Mouse (Mus musculus): Measurements from ENCODE around the gene Psmb4. TPM values are rescaled to one million over a fixed set of nuclear protein-coding genes. Genes with fewer than 3 reads are reported as not detected.
"Not testable (repeated sequence)": the region's sequence is repeated elsewhere in the genome, so short reads cannot be mapped to it uniquely, and the experiment has no call there.

Psmb4 gene
- polyA plus RNA-seq (2014; fragmentation: Nextera tagmentation; extraction: Ambion mirVana) = 351 and 365 TPM in 2 replicates

- Histone ChIP-seq H3K9ac (ENCODE audit: low read depth, low read length) (peak within 1 kb of the TSS; percentile 89), H3K27me3 (replicated peaks; ENCODE audit: control insufficient read depth, insufficient read depth, low read length) (no peaks in the 10 kb centered on the region), H3K4me2 (ENCODE audit: low read depth, low read length) (peak within 1 kb of the TSS; percentile 85), H3K4me1 (ENCODE audit: control insufficient read depth, insufficient read depth, low read length) (peaks cover 13% of the 10 kb centered on the region), H3K4me3 (ENCODE audit: low read depth, low read length) (peak within 1 kb of the TSS; percentile 88), H3K27ac (replicated peaks; ENCODE audit: low read depth, low read length) (peak within 1 kb of the TSS; percentile 78), H3K36me3 (ENCODE audit: control insufficient read depth, insufficient read depth, low read length) (peaks cover 39% of the 10 kb centered on the region), H3K9me3 (ENCODE audit: control insufficient read depth, low read length) (no peaks in the 10 kb centered on the region)
- WGBS = 1% methylated on average over 41 of the region's 61 CpGs
- ATAC-seq (ENCODE audit: low read depth) (peak; percentile 91), DNase-seq (ENCODE audit: low spot score) (peak; percentile 95)
Observed at GRCm38 (mm10) chr3:94886316-94887224, at the start of gene Psmb4. Psmb4 (minus strand) TSS chr3:94886961.

GRCm38 (mm10) chr3:94936147-94936546 is 49.4 kb upstream of the Psmb4 start:
- not testable (repeated sequence) for H3K9ac ChIP-seq (ENCODE audit: low read depth, low read length); ATAC-seq (ENCODE audit: low read depth); H3K4me3 ChIP-seq (ENCODE audit: low read depth, low read length); H3K4me2 ChIP-seq (ENCODE audit: low read depth, low read length); DNase-seq (ENCODE audit: low spot score); H3K4me1 ChIP-seq (ENCODE audit: control insufficient read depth, insufficient read depth, low read length); H3K27ac ChIP-seq (replicated peaks; ENCODE audit: low read depth, low read length); H3K27me3 ChIP-seq (replicated peaks; ENCODE audit: control insufficient read depth, insufficient read depth, low read length); H3K9me3 ChIP-seq (ENCODE audit: control insufficient read depth, low read length); H3K36me3 ChIP-seq (ENCODE audit: control insufficient read depth, insufficient read depth, low read length)
- 80% methylated on average over 4 of the region's 5 CpGs for WGBS

GRCm38 (mm10) chr3:94935332-94935731 is 48.6 kb upstream of the Psmb4 start:
- not testable (repeated sequence) for H3K4me1 ChIP-seq (ENCODE audit: control insufficient read depth, insufficient read depth, low read length); ATAC-seq (ENCODE audit: low read depth); H3K4me3 ChIP-seq (ENCODE audit: low read depth, low read length); DNase-seq (ENCODE audit: low spot score); H3K9ac ChIP-seq (ENCODE audit: low read depth, low read length); H3K36me3 ChIP-seq (ENCODE audit: control insufficient read depth, insufficient read depth, low read length); H3K27me3 ChIP-seq (replicated peaks; ENCODE audit: control insufficient read depth, insufficient read depth, low read length); H3K9me3 ChIP-seq (ENCODE audit: control insufficient read depth, low read length); H3K27ac ChIP-seq (replicated peaks; ENCODE audit: low read depth, low read length); H3K4me2 ChIP-seq (ENCODE audit: low read depth, low read length)
- WGBS = 76% methylated on average over 3 of the region's 3 CpGs

GRCm38 (mm10) chr3:94934564-94934963 is 47.8 kb upstream of the Psmb4 start:
- ATAC-seq (ENCODE audit: low read depth); DNase-seq (ENCODE audit: low spot score); H3K4me1 ChIP-seq (ENCODE audit: control insufficient read depth, insufficient read depth, low read length); H3K36me3 ChIP-seq (ENCODE audit: control insufficient read depth, insufficient read depth, low read length); H3K27me3 ChIP-seq (replicated peaks; ENCODE audit: control insufficient read depth, insufficient read depth, low read length); H3K9ac ChIP-seq (ENCODE audit: low read depth, low read length); H3K27ac ChIP-seq (replicated peaks; ENCODE audit: low read depth, low read length); H3K4me3 ChIP-seq (ENCODE audit: low read depth, low read length); H3K9me3 ChIP-seq (ENCODE audit: control insufficient read depth, low read length); H3K4me2 ChIP-seq (ENCODE audit: low read depth, low read length): not testable (repeated sequence)
- WGBS = 92% methylated on average over 3 of the region's 3 CpGs

GRCm38 (mm10) chr3:94933604-94934003 is 46.8 kb upstream of the Psmb4 start:
- not testable (repeated sequence) for H3K27ac ChIP-seq (replicated peaks; ENCODE audit: low read depth, low read length); H3K27me3 ChIP-seq (replicated peaks; ENCODE audit: control insufficient read depth, insufficient read depth, low read length); H3K36me3 ChIP-seq (ENCODE audit: control insufficient read depth, insufficient read depth, low read length); ATAC-seq (ENCODE audit: low read depth); DNase-seq (ENCODE audit: low spot score); H3K4me1 ChIP-seq (ENCODE audit: control insufficient read depth, insufficient read depth, low read length); H3K9me3 ChIP-seq (ENCODE audit: control insufficient read depth, low read length); H3K9ac ChIP-seq (ENCODE audit: low read depth, low read length)
- Histone ChIP-seq H3K4me2 (ENCODE audit: low read depth, low read length) (peak overlapping the region; percentile 51; the same call in 1 of the 2 replicates), H3K4me3 (ENCODE audit: low read depth, low read length) (peak overlapping the region; percentile 25; the same call in 1 of the 2 replicates)
- no CpG with 5 or more reads among the region's 2 CpGs for whole genome bisulfite sequencing

GRCm38 (mm10) chr3:94932809-94933564 is 46.2 kb upstream of the Psmb4 start, which contains the start of gene Selenbp1:
Selenbp1 (plus strand) TSS chr3:94933056.
- peak within 1 kb of the TSS; percentile 51 for H3K4me2 ChIP-seq (ENCODE audit: low read depth, low read length)
- ATAC-seq (ENCODE audit: low read depth) (peak; percentile 91), DNase-seq (ENCODE audit: low spot score) (peak; percentile 90)
- H3K27me3 ChIP-seq (replicated peaks; ENCODE audit: control insufficient read depth, insufficient read depth, low read length) = no peaks in the 10 kb centered on the region
- peaks cover 8% of the 10 kb centered on the region for H3K4me1 ChIP-seq (ENCODE audit: control insufficient read depth, insufficient read depth, low read length)
- H3K27ac ChIP-seq (replicated peaks; ENCODE audit: low read depth, low read length) = peak within 1 kb of the TSS; percentile 77
- peak within 1 kb of the TSS; percentile 25 for H3K4me3 ChIP-seq (ENCODE audit: low read depth, low read length)
- peak within 1 kb of the TSS; percentile 35 for H3K9ac ChIP-seq (ENCODE audit: low read depth, low read length)
- no peaks in the 10 kb centered on the region for H3K36me3 ChIP-seq (ENCODE audit: control insufficient read depth, insufficient read depth, low read length)
- 23% methylated on average over 16 of the region's 16 CpGs for WGBS
- no peaks in the 10 kb centered on the region for H3K9me3 ChIP-seq (ENCODE audit: control insufficient read depth, low read length)

- H3K9me3 ChIP-seq (ENCODE audit: control insufficient read depth, low read length); H3K9ac ChIP-seq (ENCODE audit: low read depth, low read length); H3K4me3 ChIP-seq (ENCODE audit: low read depth, low read length); H3K27me3 ChIP-seq (replicated peaks; ENCODE audit: control insufficient read depth, insufficient read depth, low read length); H3K4me1 ChIP-seq (ENCODE audit: control insufficient read depth, insufficient read depth, low read length); DNase-seq (ENCODE audit: low spot score); H3K36me3 ChIP-seq (ENCODE audit: control insufficient read depth, insufficient read depth, low read length): not testable (repeated sequence)
- H3K4me2 ChIP-seq (ENCODE audit: low read depth, low read length) = peak overlapping the region; percentile 51; the same call in 1 of the 2 replicates
- peak overlapping the region; percentile 77 for H3K27ac ChIP-seq (replicated peaks; ENCODE audit: low read depth, low read length)
- WGBS = 55% methylated on average over 2 of the region's 2 CpGs
- ATAC-seq (ENCODE audit: low read depth) = peak; percentile 56; the same call in 1 of the 2 replicates
Observed at GRCm38 (mm10) chr3:94932279-94932678, 45.5 kb upstream of the Psmb4 start.

- not testable (repeated sequence) for ATAC-seq (ENCODE audit: low read depth); H3K4me3 ChIP-seq (ENCODE audit: low read depth, low read length); H3K36me3 ChIP-seq (ENCODE audit: control insufficient read depth, insufficient read depth, low read length); H3K9ac ChIP-seq (ENCODE audit: low read depth, low read length); DNase-seq (ENCODE audit: low spot score); H3K4me1 ChIP-seq (ENCODE audit: control insufficient read depth, insufficient read depth, low read length); H3K27ac ChIP-seq (replicated peaks; ENCODE audit: low read depth, low read length); H3K9me3 ChIP-seq (ENCODE audit: control insufficient read depth, low read length); H3K27me3 ChIP-seq (replicated peaks; ENCODE audit: control insufficient read depth, insufficient read depth, low read length); H3K4me2 ChIP-seq (ENCODE audit: low read depth, low read length)
- 76% methylated on average over 10 of the region's 10 CpGs for WGBS
Observed at GRCm38 (mm10) chr3:94931427-94932082, 44.8 kb upstream of the Psmb4 start.
